Mouse (Mus musculus): ENCODE results near the gene Loxl4. TPM values are rescaled to one million over a fixed set of nuclear protein-coding genes. Genes with fewer than 3 reads are reported as not detected.

Gene Loxl4
- polyA plus RNA-seq, 1 experiment from 2014 or later, result 0.81 TPM

DNA sequence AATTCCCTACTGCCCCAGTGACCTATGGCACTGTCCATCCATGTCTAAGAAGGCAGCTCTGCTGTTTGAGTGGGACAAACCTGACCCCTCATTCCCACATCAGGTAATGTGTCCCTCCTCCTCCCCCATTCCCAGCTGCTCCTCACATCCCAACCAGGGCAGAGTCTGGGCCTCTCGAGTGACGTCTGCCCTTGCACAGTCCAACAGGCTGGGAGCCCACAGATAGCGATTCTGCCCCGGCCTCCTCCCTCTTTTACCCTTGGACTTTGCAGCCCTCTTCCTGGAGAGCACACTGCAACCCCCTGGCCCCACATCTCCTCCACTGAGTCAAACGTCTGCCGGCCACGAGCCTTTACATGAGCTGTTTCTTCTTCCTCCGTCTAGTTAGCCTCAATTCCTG, 10.0 kb downstream of the Loxl4 start:
- H3K4me1 ChIP-seq, result peaks cover 18% of the 10 kb centered on the region
- H3K4me3 ChIP-seq, result no peak overlapping the region
- H3K9ac ChIP-seq, result no peak overlapping the region
- H3K9me3 ChIP-seq, result no peaks in the 10 kb centered on the region
- no peaks in the 10 kb centered on the region for H3K27me3 ChIP-seq
- ATAC-seq (ENCODE audit: low FRiP score, low read depth), result no peak
- H3K36me3 ChIP-seq, result no peaks in the 10 kb centered on the region; the same call in 1 of the 2 replicates
- no peak overlapping the region for H3K27ac ChIP-seq
- 72% methylated on average over 8 of the region's 8 CpGs for WGBS
- no peak overlapping the region for H3K4me2 ChIP-seq (replicated peaks)

DNA sequence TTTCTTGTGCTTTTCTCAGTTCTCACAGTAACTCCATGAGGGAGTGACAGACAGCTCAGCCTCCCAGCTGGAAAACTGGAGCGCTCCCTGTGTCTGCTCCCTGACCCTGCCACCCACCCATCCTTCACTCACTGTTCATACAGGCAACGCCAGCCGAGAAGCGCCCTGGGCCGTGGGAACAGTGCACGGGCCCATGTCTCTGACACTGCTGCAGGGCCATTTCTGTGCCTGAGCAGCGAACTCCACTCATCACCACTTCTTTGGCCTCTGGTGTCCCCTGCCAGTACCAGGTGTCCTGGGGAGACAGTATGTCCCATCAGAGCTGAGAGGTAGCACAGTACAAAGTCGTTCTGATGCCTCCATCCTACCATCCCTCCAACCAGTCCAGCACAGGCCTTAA, 10.6 kb downstream of the Loxl4 start:
- Histone ChIP-seq H3K4me1 (peaks cover 18% of the 10 kb centered on the region), H3K4me2 (replicated peaks) (no peak overlapping the region), H3K9me3 (no peaks in the 10 kb centered on the region), H3K27ac (no peak overlapping the region), H3K36me3 (no peaks in the 10 kb centered on the region; the same call in 1 of the 2 replicates), H3K4me3 (no peak overlapping the region), H3K27me3 (no peaks in the 10 kb centered on the region), H3K9ac (no peak overlapping the region)
- WGBS, result 76% methylated on average over 8 of the region's 8 CpGs
- ATAC-seq (ENCODE audit: low FRiP score, low read depth), result no peak

DNA sequence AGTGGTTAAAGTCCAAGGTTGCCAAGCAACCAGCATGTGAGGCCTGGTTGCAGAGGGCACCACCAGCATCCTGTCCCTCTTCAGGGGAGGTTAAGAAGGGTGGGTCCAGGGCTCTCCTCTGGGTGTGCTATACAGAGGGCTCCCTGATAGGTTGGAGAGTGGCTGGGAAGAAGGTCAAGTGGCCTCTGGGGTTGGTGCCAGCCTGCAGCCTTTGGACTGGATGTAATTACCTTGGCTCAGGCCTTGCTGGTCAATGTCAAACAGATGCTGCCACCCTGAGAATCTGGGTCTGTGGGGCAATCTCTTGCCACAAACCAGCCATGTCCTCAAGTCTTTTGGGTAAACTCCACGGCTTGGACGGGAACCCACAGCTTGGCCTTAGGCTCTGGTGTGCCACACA, 11.2 kb downstream of the Loxl4 start:
- Histone ChIP-seq H3K9ac (no peak overlapping the region), H3K9me3 (no peaks in the 10 kb centered on the region), H3K27me3 (no peaks in the 10 kb centered on the region), H3K4me2 (replicated peaks) (no peak overlapping the region), H3K27ac (no peak overlapping the region), H3K4me1 (peaks cover 18% of the 10 kb centered on the region), H3K4me3 (no peak overlapping the region), H3K36me3 (no peaks in the 10 kb centered on the region; the same call in 1 of the 2 replicates)
- ATAC-seq (ENCODE audit: low FRiP score, low read depth), result no peak
- 90% methylated on average over 2 of the region's 2 CpGs for WGBS

DNA sequence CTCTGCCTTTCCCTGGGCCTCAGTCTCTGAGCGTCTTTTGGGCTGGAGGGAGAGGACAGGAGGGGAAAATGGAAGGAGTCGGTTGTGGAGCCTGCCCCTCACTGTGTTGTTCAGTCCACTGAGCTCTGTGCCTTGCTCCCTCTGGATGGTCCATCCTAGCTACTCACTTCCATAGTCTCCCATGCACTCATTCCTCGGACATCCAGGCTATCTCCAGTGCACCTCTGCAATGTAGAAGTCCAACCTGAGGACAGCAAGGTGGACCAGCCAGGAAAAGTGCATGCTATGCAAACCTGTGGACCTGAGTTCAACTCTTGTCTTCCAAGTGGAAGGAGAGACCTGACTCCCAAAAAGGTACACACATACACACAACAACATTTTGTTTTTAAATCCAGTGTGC, 12.0 kb downstream of the Loxl4 start:
- Histone ChIP-seq H3K4me2 (replicated peaks) (no peak overlapping the region), H3K4me3 (no peak overlapping the region), H3K36me3 (peaks cover 5% of the 10 kb centered on the region; the same call in 1 of the 2 replicates), H3K27me3 (no peaks in the 10 kb centered on the region), H3K27ac (no peak overlapping the region), H3K9ac (no peak overlapping the region), H3K9me3 (no peaks in the 10 kb centered on the region), H3K4me1 (peaks cover 18% of the 10 kb centered on the region)
- ATAC-seq (ENCODE audit: low FRiP score, low read depth), result no peak
- 63% methylated on average over 3 of the region's 3 CpGs for WGBS

DNA sequence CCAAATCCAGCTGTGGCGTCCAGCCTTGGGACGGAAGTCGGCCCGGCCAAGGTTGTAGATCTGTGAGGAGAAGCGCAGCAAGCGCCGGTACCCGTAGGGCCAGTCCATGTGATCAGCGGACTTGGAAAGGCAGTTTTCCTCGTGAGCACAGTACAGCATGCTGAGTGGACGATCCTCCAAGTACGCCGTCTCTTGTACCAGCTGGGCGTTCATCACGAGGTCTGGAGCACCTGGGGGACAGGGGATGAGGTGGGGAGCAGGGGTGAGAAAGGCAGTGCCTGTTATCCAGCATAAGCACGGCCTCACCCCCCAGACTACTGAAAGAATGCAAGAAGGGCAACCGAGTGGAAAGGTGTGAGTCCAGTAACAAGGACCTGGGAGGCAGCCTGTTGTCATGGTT, 12.7 kb downstream of the Loxl4 start:
- Histone ChIP-seq H3K9ac (no peak overlapping the region), H3K27ac (no peak overlapping the region), H3K27me3 (no peaks in the 10 kb centered on the region), H3K36me3 (peaks cover 12% of the 10 kb centered on the region; the same call in 1 of the 2 replicates), H3K4me3 (no peak overlapping the region), H3K9me3 (no peaks in the 10 kb centered on the region), H3K4me1 (peaks cover 18% of the 10 kb centered on the region), H3K4me2 (replicated peaks) (no peak overlapping the region)
- 81% methylated on average over 17 of the region's 17 CpGs for WGBS
- ATAC-seq (ENCODE audit: low FRiP score, low read depth), result no peak

DNA sequence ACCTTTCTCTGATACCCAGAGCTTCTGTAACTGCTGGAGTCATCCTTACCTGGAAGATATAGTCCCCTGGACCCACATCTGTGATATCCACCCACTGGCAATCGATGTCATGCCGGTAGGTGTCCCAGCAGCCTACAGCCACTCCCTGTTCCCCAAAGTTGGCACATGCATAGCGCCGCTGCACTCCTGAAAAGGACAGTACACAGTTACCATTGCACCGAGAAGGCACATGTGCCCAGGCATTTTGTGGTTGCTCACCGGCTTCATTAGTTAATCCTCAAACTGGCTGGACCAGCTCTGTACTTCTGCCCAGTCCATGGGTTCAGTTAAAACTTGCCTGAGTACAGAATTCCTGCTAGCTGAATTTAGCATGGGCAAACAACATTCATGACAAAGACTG, 14.7 kb downstream of the Loxl4 start:
- H3K4me3 ChIP-seq, result no peak overlapping the region
- no peak for ATAC-seq (ENCODE audit: low FRiP score, low read depth)
- no peak overlapping the region for H3K9ac ChIP-seq
- H3K4me2 ChIP-seq (replicated peaks), result no peak overlapping the region
- H3K36me3 ChIP-seq, result peaks cover 28% of the 10 kb centered on the region
- 92% methylated on average over 6 of the region's 6 CpGs for WGBS
- no peak overlapping the region for H3K27ac ChIP-seq
- H3K27me3 ChIP-seq, result no peaks in the 10 kb centered on the region
- H3K4me1 ChIP-seq, result peaks cover 18% of the 10 kb centered on the region
- no peaks in the 10 kb centered on the region for H3K9me3 ChIP-seq

DNA sequence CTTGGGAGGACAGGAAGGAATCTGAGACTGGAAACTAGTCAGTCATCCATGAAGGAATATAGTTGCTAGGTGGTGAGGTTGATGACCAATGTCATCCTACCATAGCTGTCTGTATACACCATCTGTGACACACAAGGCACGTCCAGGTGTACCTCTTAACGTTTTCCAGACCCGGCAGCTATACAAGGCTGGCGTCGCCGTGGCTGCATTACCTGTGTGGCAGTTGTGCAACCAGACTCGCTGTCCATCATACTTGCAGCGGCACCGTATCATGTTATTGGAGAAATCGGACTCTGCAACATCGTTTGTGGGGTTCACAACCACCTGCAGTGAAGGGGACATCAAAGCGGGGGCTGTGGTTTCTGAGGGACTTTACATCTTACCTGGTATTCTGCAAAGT, 15.3 kb downstream of the Loxl4 start:
- Histone ChIP-seq H3K4me2 (replicated peaks) (no peak overlapping the region), H3K4me1 (peaks cover 18% of the 10 kb centered on the region), H3K4me3 (no peak overlapping the region), H3K36me3 (peaks cover 32% of the 10 kb centered on the region), H3K27ac (no peak overlapping the region), H3K9me3 (no peaks in the 10 kb centered on the region), H3K27me3 (no peaks in the 10 kb centered on the region), H3K9ac (no peak overlapping the region)
- WGBS, result 88% methylated on average over 12 of the region's 12 CpGs
- no peak for ATAC-seq (ENCODE audit: low FRiP score, low read depth)

DNA sequence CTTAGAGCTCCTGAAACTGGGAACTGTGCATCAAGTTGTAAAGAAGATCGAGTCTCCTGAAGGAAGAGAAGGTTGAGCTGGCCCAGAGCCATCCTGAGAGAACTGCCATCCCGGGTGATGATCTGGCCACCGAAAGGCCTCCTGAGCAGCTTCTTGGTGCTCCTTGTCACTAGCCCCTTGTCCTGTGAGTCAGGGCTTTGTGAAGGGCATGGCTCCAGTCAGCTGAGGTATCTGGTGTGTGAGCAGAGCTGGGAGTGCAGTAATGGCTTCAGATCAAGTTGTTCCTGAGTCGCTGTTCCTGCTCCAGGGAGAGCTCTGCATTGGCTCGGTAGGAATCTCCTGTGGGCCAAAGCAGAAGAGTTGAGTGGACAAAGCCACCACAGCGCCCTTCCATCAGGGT, 17.5 kb downstream of the Loxl4 start:
- WGBS, result 94% methylated on average over 6 of the region's 6 CpGs
- 0 out of 2 replicates have a peak, but pooled peaks cover 6% of the 10 kb centered on the region for H3K4me1 ChIP-seq
- no peak overlapping the region for H3K4me3 ChIP-seq
- no peak overlapping the region for H3K9ac ChIP-seq
- H3K36me3 ChIP-seq, result peaks cover 48% of the 10 kb centered on the region
- H3K9me3 ChIP-seq, result no peaks in the 10 kb centered on the region
- no peak for ATAC-seq (ENCODE audit: low FRiP score, low read depth)
- no peak overlapping the region for H3K4me2 ChIP-seq (replicated peaks)
- no peak overlapping the region for H3K27ac ChIP-seq
- no peaks in the 10 kb centered on the region for H3K27me3 ChIP-seq

DNA sequence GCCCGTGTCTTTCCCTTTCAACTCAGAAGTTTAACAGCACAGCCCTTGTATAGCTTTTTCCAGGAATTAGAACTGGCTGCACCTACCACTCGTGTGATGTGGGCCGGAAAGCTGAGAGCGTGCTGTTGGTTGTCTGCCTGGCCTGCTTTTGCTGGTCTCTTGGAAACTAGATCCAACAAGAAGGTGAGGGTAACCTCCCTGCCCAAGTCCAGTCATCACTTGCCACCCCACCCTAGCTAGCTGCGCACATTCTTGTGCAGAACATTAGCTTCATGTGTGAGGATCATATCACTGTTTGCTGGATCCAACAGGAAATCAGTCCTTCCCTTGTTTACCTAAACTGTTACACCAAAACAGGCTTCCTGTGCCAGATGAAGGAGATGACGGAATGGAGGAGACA, 19.2 kb downstream of the Loxl4 start:
- Histone ChIP-seq H3K9ac (no peak overlapping the region), H3K27me3 (no peaks in the 10 kb centered on the region), H3K27ac (no peak overlapping the region), H3K4me3 (no peak overlapping the region), H3K4me2 (replicated peaks) (no peak overlapping the region), H3K4me1 (no peaks in the 10 kb centered on the region), H3K36me3 (peaks cover 48% of the 10 kb centered on the region), H3K9me3 (no peaks in the 10 kb centered on the region)
- ATAC-seq (ENCODE audit: low FRiP score, low read depth), result no peak
- WGBS, result 88% methylated on average over 6 of the region's 6 CpGs

DNA sequence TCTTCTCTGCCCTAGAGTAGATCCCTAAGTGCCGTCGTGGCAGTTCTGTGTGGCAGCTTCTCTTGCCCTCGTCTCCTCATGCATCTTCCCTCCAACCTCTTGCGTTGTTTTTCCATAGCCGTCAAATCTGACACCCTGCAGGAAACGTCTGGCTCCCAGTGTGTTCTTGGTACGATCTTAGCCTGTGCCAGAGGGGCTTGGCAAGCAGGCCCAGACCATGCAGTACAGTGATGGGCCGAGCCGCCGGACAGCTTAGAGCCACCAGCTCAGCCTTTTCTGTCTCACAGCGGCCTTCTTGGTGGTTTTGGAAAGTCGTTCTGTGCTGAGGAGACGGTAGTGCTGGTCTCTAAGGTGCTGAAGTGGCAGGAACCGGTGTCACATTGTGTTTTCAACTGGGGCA, 21.1 kb downstream of the Loxl4 start:
- H3K4me2 ChIP-seq (replicated peaks), result no peak overlapping the region
- WGBS, result 80% methylated on average over 14 of the region's 14 CpGs
- peaks cover 48% of the 10 kb centered on the region for H3K36me3 ChIP-seq
- H3K27ac ChIP-seq, result no peak overlapping the region
- H3K4me3 ChIP-seq, result no peak overlapping the region
- no peak overlapping the region for H3K9ac ChIP-seq
- ATAC-seq (ENCODE audit: low FRiP score, low read depth), result no peak
- no peaks in the 10 kb centered on the region for H3K4me1 ChIP-seq
- no peaks in the 10 kb centered on the region for H3K9me3 ChIP-seq
- H3K27me3 ChIP-seq, result no peaks in the 10 kb centered on the region

DNA sequence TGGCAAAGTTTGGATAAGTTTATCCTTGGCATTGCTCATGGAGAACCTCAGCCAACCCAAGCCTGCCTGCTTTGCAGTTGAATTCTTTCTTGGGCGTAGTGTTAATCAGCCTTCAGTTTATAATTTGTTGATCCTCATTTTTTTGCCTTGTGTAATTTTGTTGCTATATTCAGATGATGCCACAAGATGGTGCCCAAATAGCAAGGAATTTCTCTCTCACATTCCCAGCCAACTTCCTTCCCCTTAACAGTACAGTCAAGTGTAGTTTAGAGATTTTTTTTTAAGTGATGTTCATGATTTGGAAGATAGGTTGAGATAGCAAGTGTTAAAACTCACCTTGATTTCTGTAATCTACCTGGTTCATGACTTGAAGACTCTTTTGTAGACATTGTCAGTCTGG, 23.4 kb downstream of the Loxl4 start:
- Histone ChIP-seq H3K27ac (no peak overlapping the region), H3K4me1 (no peaks in the 10 kb centered on the region), H3K27me3 (no peaks in the 10 kb centered on the region), H3K4me2 (replicated peaks) (no peak overlapping the region), H3K4me3 (no peak overlapping the region), H3K9me3 (no peaks in the 10 kb centered on the region), H3K9ac (no peak overlapping the region), H3K36me3 (peaks cover 37% of the 10 kb centered on the region)
- 81% methylated on average over 1 of the region's 1 CpGs for WGBS
- no peak for ATAC-seq (ENCODE audit: low FRiP score, low read depth)

DNA sequence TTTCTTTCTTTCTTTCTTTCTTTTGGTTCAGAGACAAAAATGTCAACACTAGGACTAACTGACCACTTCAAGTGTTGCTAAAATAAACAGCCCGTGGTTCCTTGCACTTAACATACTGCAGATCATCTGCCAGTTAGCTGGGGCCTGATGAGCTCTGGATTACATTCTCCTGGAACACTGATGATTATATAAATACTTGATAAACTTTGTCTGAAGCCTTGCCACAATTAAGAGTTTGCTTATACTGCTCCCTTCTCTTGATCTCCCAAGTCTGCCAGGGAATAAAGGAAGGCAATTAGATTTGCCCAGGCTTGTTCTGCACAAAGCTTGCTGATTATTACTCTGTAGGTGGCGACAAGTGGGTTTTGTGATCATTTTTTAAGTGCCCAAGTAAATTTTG, 24.9 kb downstream of the Loxl4 start:
- no peak overlapping the region for H3K4me3 ChIP-seq
- H3K27me3 ChIP-seq, result no peaks in the 10 kb centered on the region
- peaks cover 39% of the 10 kb centered on the region for H3K36me3 ChIP-seq
- H3K27ac ChIP-seq, result no peak overlapping the region
- no peak overlapping the region for H3K9ac ChIP-seq
- no peaks in the 10 kb centered on the region for H3K4me1 ChIP-seq
- H3K9me3 ChIP-seq, result no peaks in the 10 kb centered on the region
- WGBS, result 65% methylated on average over 2 of the region's 2 CpGs
- H3K4me2 ChIP-seq (replicated peaks), result no peak overlapping the region
- no peak for ATAC-seq (ENCODE audit: low FRiP score, low read depth)

DNA sequence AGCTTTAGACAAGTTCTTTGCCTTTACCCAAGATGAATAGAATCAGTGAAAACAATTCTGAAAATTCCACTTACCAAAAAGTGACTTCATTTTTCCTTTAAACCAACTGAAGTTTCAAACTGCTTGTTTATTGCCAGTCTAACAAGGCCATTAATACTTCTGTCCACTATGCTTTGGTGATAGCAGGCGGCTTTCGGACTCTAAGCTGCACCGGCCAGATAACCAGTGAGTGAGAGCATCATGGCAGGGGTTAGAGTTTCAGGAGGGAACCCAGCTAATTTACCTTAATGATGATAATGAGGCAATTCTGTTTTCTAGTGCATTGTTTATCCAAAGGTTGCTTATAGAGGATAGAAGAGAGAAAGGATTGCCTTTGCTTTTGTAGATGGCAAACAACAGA, 28.4 kb downstream of the Loxl4 start:
- Histone ChIP-seq H3K4me1 (no peaks in the 10 kb centered on the region), H3K9ac (no peak overlapping the region), H3K27me3 (no peaks in the 10 kb centered on the region), H3K4me2 (replicated peaks) (no peak overlapping the region), H3K36me3 (peaks cover 23% of the 10 kb centered on the region), H3K27ac (no peak overlapping the region), H3K9me3 (no peaks in the 10 kb centered on the region), H3K4me3 (no peak overlapping the region)
- 74% methylated on average over 3 of the region's 3 CpGs for WGBS
- ATAC-seq (ENCODE audit: low FRiP score, low read depth), result no peak
